Mouse (Mus musculus): ENCODE measurements at regions not wholly inside any gene's neighbourhood (a gene's known extent, or its start where the extent isn't known, plus 50 kb on each side); places are given as distances from the start of the nearest gene placed in this dataset.

GRCm38 (mm10) chr9:22945426-22945955 lies 277.4 kb upstream of the Bmper start:
- TF ChIP-seq CTCF (IDR thresholded peaks at IDR 0.05; ENCODE audit: borderline replicate concordance, insufficient read depth, low read depth, low read length), result no peak
- TF ChIP-seq POLR2A (IDR thresholded peaks at IDR 0.05; ENCODE audit: borderline replicate concordance, insufficient read depth, low read length), result no peak
